Mouse (Mus musculus): ENCODE measurements at regions not wholly inside any gene's neighbourhood (a gene's known extent, or its start where the extent isn't known, plus 50 kb on each side); places are given as distances from the start of the nearest gene placed in this dataset.

- Histone ChIP-seq H3K27me3 (no peaks in the 10 kb centered on the region), H3K9me3 (no peaks in the 10 kb centered on the region), H3K4me1 (no peaks in the 10 kb centered on the region), H3K36me3 (no peaks in the 10 kb centered on the region), H3K4me3 (no peak overlapping the region), H3K9ac (replicated peaks) (no peak overlapping the region), H3K27ac (replicated peaks) (no peak overlapping the region), H3K4me2 (replicated peaks) (no peak overlapping the region)
- no peak for ATAC-seq (ENCODE audit: low FRiP score, low read depth)
- WGBS: 76% methylated on average over 7 of the region's 7 CpGs
Measured at GRCm38 (mm10) chr13:101464928-101465747, 302.9 kb downstream of the Pik3r1 start.

DNA sequence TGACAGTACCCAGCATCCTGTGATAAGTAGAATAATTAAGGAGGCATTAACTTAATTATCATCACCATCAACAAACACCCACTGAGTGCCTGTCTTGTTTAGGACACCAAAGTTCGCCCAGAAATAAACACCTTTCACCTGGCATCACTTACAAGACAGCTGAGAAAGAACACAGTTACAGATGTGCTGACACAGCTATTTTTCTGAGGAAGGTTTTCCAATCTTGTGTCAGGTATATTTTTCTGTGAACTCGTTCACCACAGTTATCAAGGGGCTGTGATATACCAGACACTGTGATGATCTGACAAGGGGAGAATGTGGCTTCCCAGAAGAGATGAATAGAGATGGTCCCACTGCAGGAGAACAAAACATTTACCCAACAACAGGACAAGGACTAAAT, 311.1 kb downstream of the Pik3r1 start:
- H3K9ac ChIP-seq (replicated peaks): no peak overlapping the region
- H3K27me3 ChIP-seq: no peaks in the 10 kb centered on the region
- H3K4me1 ChIP-seq: no peaks in the 10 kb centered on the region
- no peak overlapping the region for H3K4me3 ChIP-seq
- no peaks in the 10 kb centered on the region for H3K9me3 ChIP-seq
- ATAC-seq (ENCODE audit: low FRiP score, low read depth): no peak
- no peak overlapping the region for H3K27ac ChIP-seq (replicated peaks)
- WGBS: 72% methylated on average over 2 of the region's 2 CpGs
- no peaks in the 10 kb centered on the region for H3K36me3 ChIP-seq
- H3K4me2 ChIP-seq (replicated peaks): no peak overlapping the region

GRCm38 (mm10) chr13:101454276-101454675, 313.7 kb downstream of the Pik3r1 start:
- no peaks in the 10 kb centered on the region for H3K27me3 ChIP-seq
- no peaks in the 10 kb centered on the region for H3K4me1 ChIP-seq
- no peak overlapping the region for H3K4me3 ChIP-seq
- no peaks in the 10 kb centered on the region for H3K36me3 ChIP-seq
- no peak overlapping the region for H3K4me2 ChIP-seq (replicated peaks)
- H3K9me3 ChIP-seq: no peaks in the 10 kb centered on the region
- no peak overlapping the region for H3K9ac ChIP-seq (replicated peaks)
- ATAC-seq (ENCODE audit: low FRiP score, low read depth): no peak
- no peak overlapping the region for H3K27ac ChIP-seq (replicated peaks)

GRCm38 (mm10) chr13:101450501-101450900, 317.5 kb downstream of the Pik3r1 start:
- Histone ChIP-seq H3K9ac (replicated peaks) (no peak overlapping the region), H3K4me2 (replicated peaks) (no peak overlapping the region), H3K9me3 (no peaks in the 10 kb centered on the region), H3K27me3 (no peaks in the 10 kb centered on the region), H3K4me1 (no peaks in the 10 kb centered on the region), H3K4me3 (no peak overlapping the region), H3K36me3 (no peaks in the 10 kb centered on the region), H3K27ac (replicated peaks) (no peak overlapping the region)
- ATAC-seq (ENCODE audit: low FRiP score, low read depth): no peak
- 82% methylated on average over 6 of the region's 6 CpGs for WGBS

DNA sequence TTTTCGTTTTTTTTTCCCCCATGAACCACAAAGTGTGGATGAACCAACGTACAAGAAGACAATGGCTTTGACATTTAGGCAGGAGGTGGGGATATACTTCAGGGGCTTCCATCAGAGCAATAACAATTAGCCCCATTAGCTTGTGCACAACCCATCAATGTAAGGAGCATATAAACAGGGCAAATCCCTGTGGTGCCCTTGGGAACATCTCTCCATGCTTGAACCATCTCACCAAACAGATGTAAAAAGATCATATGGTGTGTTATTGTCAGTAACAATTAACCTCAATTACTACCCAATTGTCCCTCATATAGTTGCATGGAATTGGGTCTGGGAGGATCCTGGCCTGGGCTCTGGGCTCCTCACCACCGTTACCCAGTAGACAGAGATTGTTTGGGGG, 328.5 kb downstream of the Pik3r1 start:
- H3K4me3 ChIP-seq: no peak overlapping the region
- no peaks in the 10 kb centered on the region for H3K27me3 ChIP-seq
- H3K27ac ChIP-seq (replicated peaks): no peak overlapping the region
- WGBS: 35% methylated on average over 3 of the region's 3 CpGs
- H3K4me2 ChIP-seq (replicated peaks): no peak overlapping the region
- H3K9me3 ChIP-seq: no peaks in the 10 kb centered on the region
- H3K36me3 ChIP-seq: no peaks in the 10 kb centered on the region
- no peak overlapping the region for H3K9ac ChIP-seq (replicated peaks)
- peaks cover 9% of the 10 kb centered on the region for H3K4me1 ChIP-seq
- ATAC-seq (ENCODE audit: low FRiP score, low read depth): no peak

- no peak overlapping the region for H3K4me3 ChIP-seq
- H3K36me3 ChIP-seq: no peaks in the 10 kb centered on the region
- WGBS: 12% methylated on average over 6 of the region's 6 CpGs
- H3K27ac ChIP-seq (replicated peaks): no peak overlapping the region
- peaks cover 9% of the 10 kb centered on the region for H3K4me1 ChIP-seq
- H3K4me2 ChIP-seq (replicated peaks): no peak overlapping the region
- H3K9ac ChIP-seq (replicated peaks): no peak overlapping the region
- H3K27me3 ChIP-seq: no peaks in the 10 kb centered on the region
- H3K9me3 ChIP-seq: no peaks in the 10 kb centered on the region
- ATAC-seq (ENCODE audit: low FRiP score, low read depth): no peak
Measured at GRCm38 (mm10) chr13:101439041-101439440, 329.0 kb downstream of the Pik3r1 start.

GRCm38 (mm10) chr13:101433162-101433561, 334.9 kb downstream of the Pik3r1 start:
- Histone ChIP-seq H3K27me3 (no peaks in the 10 kb centered on the region), H3K4me1 (no peaks in the 10 kb centered on the region), H3K9me3 (no peaks in the 10 kb centered on the region), H3K36me3 (no peaks in the 10 kb centered on the region), H3K4me3 (no peak overlapping the region), H3K27ac (replicated peaks) (no peak overlapping the region), H3K9ac (replicated peaks) (no peak overlapping the region), H3K4me2 (replicated peaks) (no peak overlapping the region)
- no peak for ATAC-seq (ENCODE audit: low FRiP score, low read depth)
- 84% methylated on average over 6 of the region's 6 CpGs for WGBS

DNA sequence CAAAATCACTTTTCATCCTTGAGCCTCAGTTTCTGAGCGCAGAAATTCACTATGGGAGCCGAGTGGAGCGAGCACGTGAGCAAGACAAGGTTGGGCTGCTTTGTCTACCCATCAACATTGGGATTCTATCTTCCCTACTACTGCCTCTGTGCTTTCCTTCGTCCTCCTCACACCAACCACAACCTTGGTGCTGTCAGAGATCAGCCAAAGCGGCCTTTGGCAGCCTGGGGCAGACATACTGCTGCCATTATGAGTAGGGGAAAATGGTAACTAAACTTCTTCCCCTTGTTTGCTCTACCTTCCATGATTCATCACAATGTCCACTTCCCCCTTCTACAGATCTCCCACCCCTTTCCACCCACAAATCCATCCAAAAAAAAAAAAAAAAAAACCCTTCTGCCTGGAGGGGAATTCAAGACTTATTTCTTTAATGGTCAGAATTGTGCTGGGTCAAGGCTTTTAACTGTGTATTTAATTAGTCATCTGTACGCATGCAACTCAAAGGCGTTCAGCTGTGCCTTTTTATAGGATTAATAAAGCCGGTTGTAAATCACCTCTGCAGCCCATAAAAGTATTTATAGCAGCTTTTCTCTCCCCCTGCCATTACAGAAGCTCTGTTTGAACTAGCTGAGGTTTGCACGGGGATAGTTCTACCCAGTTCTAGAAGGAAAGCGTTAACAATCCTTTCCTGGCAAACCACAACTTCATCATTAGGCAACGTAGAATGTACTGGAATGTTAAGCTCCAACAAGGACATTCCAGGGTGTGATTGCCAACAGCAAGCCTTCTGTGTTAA, 340.4 kb downstream of the Pik3r1 start:
- H3K27me3 ChIP-seq: no peaks in the 10 kb centered on the region
- no peaks in the 10 kb centered on the region for H3K4me1 ChIP-seq
- H3K4me2 ChIP-seq (replicated peaks): no peak overlapping the region
- no peak for ATAC-seq (ENCODE audit: low FRiP score, low read depth)
- no peak overlapping the region for H3K4me3 ChIP-seq
- no peaks in the 10 kb centered on the region for H3K9me3 ChIP-seq
- H3K27ac ChIP-seq (replicated peaks): no peak overlapping the region
- H3K9ac ChIP-seq (replicated peaks): no peak overlapping the region
- WGBS: 83% methylated on average over 12 of the region's 12 CpGs
- no peaks in the 10 kb centered on the region for H3K36me3 ChIP-seq

- no peaks in the 10 kb centered on the region for H3K4me1 ChIP-seq
- 47% methylated on average over 5 of the region's 5 CpGs for WGBS
Measured at GRCm38 (mm10) chr13:101426461-101426860, 341.6 kb downstream of the Pik3r1 start.

GRCm38 (mm10) chr13:101422082-101422481, 345.9 kb downstream of the Pik3r1 start:
- Histone ChIP-seq H3K4me2 (replicated peaks) (no peak overlapping the region), H3K27ac (replicated peaks) (no peak overlapping the region), H3K4me1 (no peaks in the 10 kb centered on the region), H3K9ac (replicated peaks) (no peak overlapping the region), H3K27me3 (no peaks in the 10 kb centered on the region), H3K4me3 (no peak overlapping the region), H3K9me3 (no peaks in the 10 kb centered on the region), H3K36me3 (no peaks in the 10 kb centered on the region)
- no peak for ATAC-seq (ENCODE audit: low FRiP score, low read depth)
- WGBS: 86% methylated on average over 3 of the region's 3 CpGs

More at GRCm38 (mm10) chr13:101426461-101426860, 341.6 kb downstream of the Pik3r1 start:
- H3K4me2 ChIP-seq (replicated peaks): no peak overlapping the region
- no peaks in the 10 kb centered on the region for H3K9me3 ChIP-seq
- no peak overlapping the region for H3K4me3 ChIP-seq
- H3K36me3 ChIP-seq: no peaks in the 10 kb centered on the region
- H3K27me3 ChIP-seq: no peaks in the 10 kb centered on the region
- H3K27ac ChIP-seq (replicated peaks): no peak overlapping the region
- ATAC-seq (ENCODE audit: low FRiP score, low read depth): no peak
- no peak overlapping the region for H3K9ac ChIP-seq (replicated peaks)

GRCm38 (mm10) chr13:101419457-101420025, 348.5 kb downstream of the Pik3r1 start:
- no peaks in the 10 kb centered on the region for H3K36me3 ChIP-seq
- H3K27ac ChIP-seq (replicated peaks): no peak overlapping the region
- no peaks in the 10 kb centered on the region for H3K27me3 ChIP-seq
- WGBS: 75% methylated on average over 7 of the region's 7 CpGs
- 0 out of 2 replicates have a peak, but pooled peaks have one; percentile 47 for ATAC-seq (ENCODE audit: low FRiP score, low read depth)
- no peak overlapping the region for H3K4me2 ChIP-seq (replicated peaks)
- H3K4me1 ChIP-seq: no peaks in the 10 kb centered on the region
- H3K4me3 ChIP-seq: no peak overlapping the region
- no peaks in the 10 kb centered on the region for H3K9me3 ChIP-seq
- no peak overlapping the region for H3K9ac ChIP-seq (replicated peaks)

- Histone ChIP-seq H3K9ac (replicated peaks) (no peak overlapping the region), H3K27me3 (no peaks in the 10 kb centered on the region), H3K4me2 (replicated peaks) (no peak overlapping the region), H3K4me3 (no peak overlapping the region), H3K36me3 (no peaks in the 10 kb centered on the region), H3K4me1 (no peaks in the 10 kb centered on the region), H3K27ac (replicated peaks) (no peak overlapping the region), H3K9me3 (no peaks in the 10 kb centered on the region)
- no peak for ATAC-seq (ENCODE audit: low FRiP score, low read depth)
- 92% methylated on average over 6 of the region's 6 CpGs for WGBS
Measured at GRCm38 (mm10) chr13:101418272-101418671, 349.7 kb downstream of the Pik3r1 start.
